Mouse (Mus musculus): Measurements from ENCODE around the gene Cd86. TPM values are rescaled to one million over a fixed set of nuclear protein-coding genes. Genes with fewer than 3 reads are reported as not detected.

Cd86 gene
- polyA plus RNA-seq, 1 experiment from 2014 or later, result 1.4 TPM

GRCm38 (mm10) chr16:36651174-36651766 lies 14.6 kb downstream of the Cd86 start:
- no peak overlapping the region for H3K4me3 ChIP-seq
- H3K36me3 ChIP-seq, result no peaks in the 10 kb centered on the region
- no peak for ATAC-seq (ENCODE audit: insufficient number of reproducible peaks, insufficient read depth, low FRiP score, low TSS enrichment, low read depth)
- no peak overlapping the region for H3K4me2 ChIP-seq
- H3K9me3 ChIP-seq, result peaks cover 5% of the 10 kb centered on the region; the same call in 1 of the 2 replicates
- no peak overlapping the region for H3K27ac ChIP-seq
- no peaks in the 10 kb centered on the region for H3K4me1 ChIP-seq
- WGBS, result 70% methylated on average over 6 of the region's 6 CpGs
- H3K27me3 ChIP-seq, result no peaks in the 10 kb centered on the region
- H3K9ac ChIP-seq, result no peak overlapping the region

DNA sequence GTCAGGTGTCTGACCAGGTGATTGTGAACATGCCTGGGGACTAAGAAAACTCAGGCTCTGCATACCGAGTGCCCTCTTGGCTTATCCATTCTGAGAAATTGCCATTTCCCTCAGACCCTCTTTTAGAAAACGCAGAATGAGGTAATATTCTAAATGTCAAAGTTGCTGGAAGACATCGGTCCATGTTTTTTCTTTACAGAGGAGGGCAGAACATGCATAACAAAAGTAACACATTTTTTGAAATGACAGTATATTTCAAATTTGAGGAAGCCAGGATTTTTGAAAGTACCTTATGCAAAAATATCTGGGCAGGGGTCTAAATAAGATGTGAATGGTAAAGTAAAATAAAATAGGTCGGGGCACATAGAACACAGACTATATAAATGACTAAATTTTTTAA lies 15.4 kb downstream of the Cd86 start:
- Histone ChIP-seq H3K4me2 (no peak overlapping the region), H3K27ac (no peak overlapping the region), H3K9me3 (peaks cover 5% of the 10 kb centered on the region; the same call in 1 of the 2 replicates), H3K27me3 (no peaks in the 10 kb centered on the region), H3K4me1 (no peaks in the 10 kb centered on the region), H3K4me3 (no peak overlapping the region), H3K36me3 (no peaks in the 10 kb centered on the region), H3K9ac (no peak overlapping the region)
- ATAC-seq (ENCODE audit: insufficient number of reproducible peaks, insufficient read depth, low FRiP score, low TSS enrichment, low read depth), result no peak
- WGBS, result 85% methylated on average over 4 of the region's 4 CpGs

DNA sequence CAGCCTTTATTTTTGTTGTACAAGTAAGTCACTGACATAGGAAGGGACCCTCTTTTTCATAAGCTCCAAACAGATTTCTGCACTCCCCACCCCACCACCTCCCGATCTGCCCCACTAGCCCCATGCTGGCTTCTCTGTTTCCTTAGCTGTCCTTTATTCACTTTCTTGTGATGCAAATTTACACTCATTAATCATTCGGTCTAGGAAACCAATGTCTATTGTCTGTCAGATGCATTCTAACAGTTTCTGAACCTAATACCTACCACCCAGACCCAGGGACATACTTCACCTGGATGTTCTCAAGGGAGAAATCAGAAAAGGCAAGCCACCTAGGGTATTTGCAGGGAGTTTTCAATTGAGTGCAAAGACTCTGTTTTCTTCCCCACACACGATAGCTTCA lies 16.6 kb downstream of the Cd86 start:
- peaks cover 5% of the 10 kb centered on the region; the same call in 1 of the 2 replicates for H3K9me3 ChIP-seq
- 55% methylated on average over 3 of the region's 3 CpGs for WGBS
- no peak overlapping the region for H3K4me2 ChIP-seq
- H3K4me1 ChIP-seq, result no peaks in the 10 kb centered on the region
- no peaks in the 10 kb centered on the region for H3K27me3 ChIP-seq
- H3K27ac ChIP-seq, result no peak overlapping the region
- no peak overlapping the region for H3K4me3 ChIP-seq
- no peak overlapping the region for H3K9ac ChIP-seq
- no peak for ATAC-seq (ENCODE audit: insufficient number of reproducible peaks, insufficient read depth, low FRiP score, low TSS enrichment, low read depth)
- H3K36me3 ChIP-seq, result no peaks in the 10 kb centered on the region

GRCm38 (mm10) chr16:36645124-36645523 lies 20.8 kb downstream of the Cd86 start:
- Histone ChIP-seq H3K4me1 (no peaks in the 10 kb centered on the region), H3K4me2 (no peak overlapping the region), H3K9ac (no peak overlapping the region), H3K4me3 (no peak overlapping the region), H3K9me3 (no peaks in the 10 kb centered on the region), H3K36me3 (no peaks in the 10 kb centered on the region), H3K27ac (no peak overlapping the region), H3K27me3 (no peaks in the 10 kb centered on the region)
- WGBS, result 84% methylated on average over 6 of the region's 6 CpGs
- no peak for ATAC-seq (ENCODE audit: insufficient number of reproducible peaks, insufficient read depth, low FRiP score, low TSS enrichment, low read depth)

GRCm38 (mm10) chr16:36642696-36643046 lies 23.2 kb downstream of the Cd86 start:
- Histone ChIP-seq H3K4me2 (no peak overlapping the region), H3K4me1 (no peaks in the 10 kb centered on the region), H3K4me3 (no peak overlapping the region), H3K27me3 (no peaks in the 10 kb centered on the region), H3K36me3 (no peaks in the 10 kb centered on the region), H3K9me3 (no peaks in the 10 kb centered on the region), H3K9ac (no peak overlapping the region), H3K27ac (no peak overlapping the region)
- 65% methylated on average over 5 of the region's 5 CpGs for WGBS
- ATAC-seq (ENCODE audit: insufficient number of reproducible peaks, insufficient read depth, low FRiP score, low TSS enrichment, low read depth), result no peak

DNA sequence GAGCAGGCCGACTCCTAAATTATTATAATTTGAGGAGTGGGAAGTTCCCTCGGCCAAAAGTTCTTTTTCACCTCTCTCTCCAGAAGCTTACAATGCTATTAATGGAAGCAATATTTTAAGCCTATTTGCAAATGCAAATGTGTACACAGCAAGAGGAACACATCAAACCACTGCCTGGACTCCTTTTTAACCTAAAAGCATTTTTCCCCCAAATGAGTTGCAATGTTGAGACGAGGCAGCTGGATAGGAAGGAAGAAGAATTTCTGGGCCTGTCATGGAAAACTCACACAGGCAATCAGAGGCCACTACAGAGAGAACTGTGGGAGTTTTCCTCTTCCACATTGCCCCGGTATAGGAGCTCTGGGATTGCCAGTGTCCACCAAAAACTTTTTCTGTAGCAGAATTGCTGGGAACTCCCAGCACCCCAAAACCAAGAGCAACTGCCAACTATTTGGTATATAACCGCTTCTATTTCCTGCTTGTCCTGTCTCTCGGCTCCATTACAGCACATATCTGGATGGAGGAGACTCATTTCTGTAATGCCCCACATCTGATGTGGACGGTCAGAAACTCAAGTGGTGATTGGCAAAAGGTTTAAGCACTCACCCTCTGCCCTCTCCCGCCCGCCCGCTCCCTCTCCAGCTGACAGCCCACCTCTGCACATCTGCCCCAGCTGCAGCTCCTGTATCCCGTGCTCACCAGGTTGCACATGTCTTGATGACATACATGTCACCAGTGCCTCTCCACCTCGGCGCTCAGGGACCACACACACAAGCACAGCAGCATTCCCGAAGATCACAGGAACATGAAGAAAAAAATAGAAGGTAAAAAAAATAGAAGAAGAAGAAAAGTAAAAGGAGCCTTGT lies 23.8 kb downstream of the Cd86 start:
- Histone ChIP-seq H3K9ac (no peak overlapping the region), H3K4me1 (no peaks in the 10 kb centered on the region), H3K36me3 (no peaks in the 10 kb centered on the region), H3K4me2 (no peak overlapping the region), H3K9me3 (no peaks in the 10 kb centered on the region), H3K27me3 (no peaks in the 10 kb centered on the region), H3K27ac (no peak overlapping the region), H3K4me3 (no peak overlapping the region)
- no peak for ATAC-seq (ENCODE audit: insufficient number of reproducible peaks, insufficient read depth, low FRiP score, low TSS enrichment, low read depth)
- 82% methylated on average over 14 of the region's 14 CpGs for WGBS

DNA sequence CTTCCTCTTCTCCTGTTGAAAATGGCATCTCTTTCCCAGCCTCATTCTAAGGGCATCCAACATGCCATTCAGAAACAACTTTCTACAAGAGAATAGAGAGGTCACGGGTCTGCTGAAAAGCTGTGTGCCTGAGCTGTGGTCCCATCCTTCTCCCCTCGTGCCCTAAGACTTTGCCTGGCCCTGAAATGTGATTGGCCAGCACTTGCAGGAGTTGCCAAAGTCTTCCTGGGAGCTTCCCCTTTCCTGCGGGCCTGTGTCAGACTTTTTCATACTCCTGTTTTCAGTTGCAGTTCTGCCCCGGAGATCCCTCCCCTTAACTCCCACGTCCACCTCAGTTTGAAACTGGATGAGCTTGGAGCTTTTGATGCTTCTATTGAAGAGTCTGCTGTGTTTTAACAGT lies 24.9 kb downstream of the Cd86 start:
- Histone ChIP-seq H3K4me1 (no peaks in the 10 kb centered on the region), H3K9me3 (no peaks in the 10 kb centered on the region), H3K27me3 (no peaks in the 10 kb centered on the region), H3K36me3 (no peaks in the 10 kb centered on the region), H3K27ac (no peak overlapping the region), H3K4me3 (no peak overlapping the region), H3K4me2 (no peak overlapping the region), H3K9ac (no peak overlapping the region)
- no peak for ATAC-seq (ENCODE audit: insufficient number of reproducible peaks, insufficient read depth, low FRiP score, low TSS enrichment, low read depth)
- 76% methylated on average over 5 of the region's 5 CpGs for WGBS

DNA sequence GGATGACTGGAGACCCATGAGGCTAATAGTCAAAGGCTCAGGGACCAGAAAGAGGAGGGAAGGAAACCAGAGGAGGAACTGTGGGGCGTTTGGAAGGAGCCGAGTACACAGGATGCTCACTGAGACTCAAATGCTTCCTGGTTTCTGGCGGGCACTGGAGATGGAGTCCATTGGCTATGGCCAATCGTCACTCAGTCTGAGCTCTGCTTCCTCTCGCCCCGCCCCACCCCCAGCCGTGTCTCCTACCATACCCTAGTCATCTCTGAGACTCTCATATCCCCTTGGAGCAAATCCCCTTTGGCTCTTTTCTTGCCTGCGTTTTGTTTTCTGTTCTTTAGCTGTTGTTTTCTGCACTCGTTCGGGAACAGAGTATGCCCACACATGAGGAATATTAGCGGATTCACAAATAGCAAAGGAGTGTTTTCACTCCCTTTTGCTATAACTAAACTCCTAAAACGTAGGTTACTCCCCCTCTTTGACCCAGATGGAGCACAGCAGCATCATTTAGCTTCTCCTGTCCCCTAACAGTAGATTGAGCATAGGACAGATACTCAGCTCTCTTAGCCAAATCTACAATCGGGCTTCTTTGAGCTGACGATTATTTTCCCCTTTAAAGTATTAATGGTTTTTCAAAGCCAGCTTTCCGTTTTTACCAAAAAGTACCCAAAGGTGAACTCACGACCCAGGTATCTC lies 25.9 kb downstream of the Cd86 start:
- ATAC-seq (ENCODE audit: insufficient number of reproducible peaks, insufficient read depth, low FRiP score, low TSS enrichment, low read depth), result no peak

GRCm38 (mm10) chr16:36636800-36637199 lies 29.1 kb downstream of the Cd86 start:
- Histone ChIP-seq H3K4me3 (no peak overlapping the region), H3K4me1 (no peaks in the 10 kb centered on the region), H3K9me3 (no peaks in the 10 kb centered on the region), H3K36me3 (no peaks in the 10 kb centered on the region), H3K4me2 (no peak overlapping the region), H3K9ac (no peak overlapping the region), H3K27ac (no peak overlapping the region), H3K27me3 (no peaks in the 10 kb centered on the region)
- no peak for ATAC-seq (ENCODE audit: insufficient number of reproducible peaks, insufficient read depth, low FRiP score, low TSS enrichment, low read depth)
- 66% methylated on average over 4 of the region's 4 CpGs for WGBS

More for the DNA sequence above, 25.9 kb downstream of the Cd86 start:
- Histone ChIP-seq H3K4me3 (no peak overlapping the region), H3K9me3 (no peaks in the 10 kb centered on the region), H3K9ac (no peak overlapping the region), H3K4me1 (no peaks in the 10 kb centered on the region), H3K27ac (no peak overlapping the region), H3K36me3 (no peaks in the 10 kb centered on the region), H3K27me3 (no peaks in the 10 kb centered on the region), H3K4me2 (no peak overlapping the region)
- 83% methylated on average over 16 of the region's 16 CpGs for WGBS

GRCm38 (mm10) chr16:36634971-36635710 lies 30.7 kb downstream of the Cd86 start:
- ATAC-seq (ENCODE audit: insufficient number of reproducible peaks, insufficient read depth, low FRiP score, low TSS enrichment, low read depth), result no peak
- H3K9ac ChIP-seq, result no peak overlapping the region
- H3K27me3 ChIP-seq, result no peaks in the 10 kb centered on the region
- H3K4me2 ChIP-seq, result no peak overlapping the region
- H3K4me3 ChIP-seq, result no peak overlapping the region
- 91% methylated on average over 23 of the region's 23 CpGs for WGBS
- H3K9me3 ChIP-seq, result no peaks in the 10 kb centered on the region
- no peak overlapping the region for H3K27ac ChIP-seq
- no peaks in the 10 kb centered on the region for H3K36me3 ChIP-seq
- H3K4me1 ChIP-seq, result no peaks in the 10 kb centered on the region

DNA sequence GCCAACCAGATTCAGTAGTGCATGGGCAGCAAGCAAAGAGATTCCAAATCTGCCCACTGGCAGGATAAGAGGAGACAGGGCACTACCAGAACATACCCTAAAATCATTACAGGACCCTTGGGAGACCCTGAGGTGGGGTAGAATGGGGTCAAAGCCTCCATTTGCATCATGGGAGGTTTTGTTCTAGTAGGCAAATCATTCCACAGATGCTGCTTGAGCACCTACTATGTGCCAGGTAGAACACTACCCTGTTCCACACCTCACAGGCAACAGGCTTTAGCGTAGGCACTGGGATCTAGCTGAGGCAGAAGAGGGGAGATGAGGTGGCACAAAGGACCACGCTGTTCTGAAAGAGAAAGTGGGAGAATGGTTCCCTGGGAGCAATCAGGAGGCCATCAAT lies 31.5 kb downstream of the Cd86 start:
- Histone ChIP-seq H3K4me2 (no peak overlapping the region), H3K36me3 (no peaks in the 10 kb centered on the region), H3K27ac (no peak overlapping the region), H3K27me3 (no peaks in the 10 kb centered on the region), H3K9ac (no peak overlapping the region), H3K4me1 (no peaks in the 10 kb centered on the region), H3K9me3 (no peaks in the 10 kb centered on the region), H3K4me3 (no peak overlapping the region)
- ATAC-seq (ENCODE audit: insufficient number of reproducible peaks, insufficient read depth, low FRiP score, low TSS enrichment, low read depth), result no peak
- 89% methylated on average over 2 of the region's 2 CpGs for WGBS
